Mouse (Mus musculus) midbrain, embryonic 12.5 days (tissue): ENCODE data around the gene Stard8. TPM values are rescaled to one million over a fixed set of nuclear protein-coding genes. Genes with fewer than 3 reads are reported as not detected.

ENCODE experiments used
- ATAC-seq: fragments of 200-750 bp; cut with Nextera tagmentation; 2 replicates; pipeline ENCODE4 v1.8.0; 2017; ENCODE audit warnings: low read depth, moderate TSS enrichment, moderate library complexity; ENCODE audit not compliant: low FRiP score
- H3K27ac ChIP-seq: fragments of 300-500 bp; sonication (generic); replicated peaks from 2 replicates; pipeline ENCODE4 v1.5.1; 2016; ENCODE audit warnings: mild to moderate bottlenecking
- H3K27me3 ChIP-seq: fragments of 300-500 bp; sonication (generic); 2 replicates; pipeline ENCODE4 v1.6.1; 2016; ENCODE audit warnings: mild to moderate bottlenecking
- H3K36me3 ChIP-seq: fragments of 300-500 bp; sonication (generic); 2 replicates; pipeline ENCODE4 v1.6.1; 2016
- H3K4me1 ChIP-seq: fragments of 300-500 bp; sonication (generic); 2 replicates; pipeline ENCODE4 v1.6.1; 2016
- H3K4me2 ChIP-seq: fragments of 300-500 bp; sonication (generic); replicated peaks from 2 replicates; pipeline ENCODE4 v1.6.1; 2016; ENCODE audit warnings: mild to moderate bottlenecking, moderate library complexity
- H3K4me3 ChIP-seq: fragments of 300-500 bp; sonication (generic); 2 replicates; pipeline ENCODE4 v1.5.1; 2016; ENCODE audit warnings: mild to moderate bottlenecking
- H3K9ac ChIP-seq: fragments of 300-500 bp; sonication (generic); replicated peaks from 2 replicates; pipeline ENCODE4 v1.6.1; 2016; ENCODE audit warnings: mild to moderate bottlenecking, moderate library complexity
- H3K9me3 ChIP-seq: fragments of 300-500 bp; sonication (generic); 2 replicates; pipeline ENCODE4 v1.6.1; 2016; ENCODE audit warnings: mild to moderate bottlenecking
- WGBS: fragments of 180-500 bp; shearing (Covaris S2); methylation state at CpG from one replicate; pipeline ENCODE4 v1.1.7; 2016; 5-methylcytosine and 5-hydroxymethylcytosine counted together
- polyA plus RNA-seq: library from polyadenylated mRNA; unstranded; fragments of >200 nt; fragmentation: Nextera tagmentation; extraction: Ambion mirVana; gene quantifications from 2 replicates; pipeline ENCODE4 v1.2.1, GENCODE M21; 2016

The Stard8 gene
- polyA plus RNA-seq, 1 experiment from 2014 or later: 12.7 TPM

DNA sequence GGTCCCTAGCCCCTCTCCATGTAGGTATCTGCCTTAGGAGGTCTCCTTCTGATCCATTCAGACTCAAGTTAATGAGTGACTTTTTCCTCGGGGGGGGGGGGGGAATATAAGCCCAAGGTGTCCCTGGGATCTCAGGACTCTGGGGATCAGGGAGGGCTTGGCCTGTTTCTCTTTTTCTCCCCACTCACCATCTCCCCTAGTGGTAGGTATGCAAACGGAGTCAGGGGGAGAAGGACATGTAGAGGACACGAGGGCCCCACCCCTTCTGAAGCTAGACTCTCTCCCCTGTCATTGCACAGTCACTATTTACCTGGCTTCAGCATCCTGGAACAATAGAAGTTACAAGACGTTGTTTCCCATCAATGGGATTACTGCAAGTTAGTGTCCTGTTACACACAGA is 45.1 kb downstream of the Stard8 start:
- no peak overlapping the region for H3K4me2 ChIP-seq
- no peak for ATAC-seq
- 30% methylated on average over 4 of the region's 4 CpGs for WGBS
- H3K4me3 ChIP-seq: no peak overlapping the region
- no peak overlapping the region for H3K9ac ChIP-seq
- peaks cover 89% of the 10 kb centered on the region for H3K27me3 ChIP-seq
- no peaks in the 10 kb centered on the region for H3K9me3 ChIP-seq
- H3K4me1 ChIP-seq: no peaks in the 10 kb centered on the region
- no peaks in the 10 kb centered on the region for H3K36me3 ChIP-seq
- no peak overlapping the region for H3K27ac ChIP-seq

DNA sequence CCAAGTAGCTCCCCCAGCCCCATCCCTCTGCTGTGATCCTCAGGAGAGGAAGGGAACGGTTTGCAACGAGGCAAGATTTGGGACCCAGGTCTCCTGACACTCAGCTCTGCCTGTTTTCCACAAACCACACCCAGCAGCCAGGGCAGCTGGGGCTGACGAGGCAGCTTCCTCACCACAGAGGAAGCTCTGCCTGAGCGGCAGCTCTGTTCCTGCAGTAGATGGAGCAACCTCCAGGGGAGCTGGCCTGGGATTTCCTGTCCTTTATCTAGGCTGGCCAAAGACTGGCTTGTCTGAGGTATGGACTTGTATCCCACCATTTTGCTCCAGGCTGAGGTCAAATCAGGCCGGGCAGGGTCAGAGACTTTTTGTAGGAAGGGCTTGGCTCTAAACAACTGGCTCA is 46.2 kb downstream of the Stard8 start:
- Histone ChIP-seq H3K9ac (no peak overlapping the region), H3K27ac (no peak overlapping the region), H3K9me3 (no peaks in the 10 kb centered on the region), H3K27me3 (peaks cover 78% of the 10 kb centered on the region), H3K36me3 (no peaks in the 10 kb centered on the region), H3K4me2 (no peak overlapping the region), H3K4me1 (no peaks in the 10 kb centered on the region), H3K4me3 (no peak overlapping the region)
- no peak for ATAC-seq
- WGBS: 73% methylated on average over 5 of the region's 5 CpGs

DNA sequence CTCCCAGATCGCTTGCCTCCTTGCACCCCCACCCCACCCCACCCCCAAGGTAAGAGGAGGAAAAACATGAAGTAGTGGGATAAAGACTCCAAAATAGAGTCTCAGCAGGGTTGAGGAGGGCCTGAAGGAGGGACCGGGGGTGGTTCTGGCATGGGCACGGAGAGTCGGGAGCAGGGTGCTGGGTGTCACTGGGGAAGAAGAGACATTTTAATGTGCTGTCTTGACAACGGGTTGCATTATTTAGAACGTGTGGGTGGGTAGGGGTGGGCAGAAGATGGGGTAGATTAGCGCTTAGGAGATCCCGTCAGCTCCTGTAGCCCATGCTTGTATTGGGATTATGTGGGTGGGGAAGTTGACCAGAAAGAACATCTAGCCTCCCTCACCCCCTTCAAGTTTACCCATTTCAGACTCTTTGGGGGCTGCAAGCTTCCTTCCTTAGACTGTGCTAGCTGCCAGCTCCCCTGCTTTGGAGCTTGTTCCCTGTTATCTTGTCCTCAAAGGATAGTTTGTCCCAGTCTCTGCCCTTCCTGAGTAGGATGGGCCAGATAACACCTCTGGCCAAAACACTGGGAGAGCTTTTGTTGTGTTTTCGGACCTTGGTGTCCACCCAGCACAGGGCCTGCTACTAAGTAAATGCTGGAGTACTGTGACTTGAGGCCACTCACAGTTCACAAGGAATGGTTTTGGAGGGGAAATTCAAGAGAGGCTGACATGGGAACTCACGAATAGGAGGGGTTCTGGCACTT is 47.9 kb downstream of the Stard8 start:
- no peak overlapping the region for H3K9ac ChIP-seq
- H3K9me3 ChIP-seq: no peaks in the 10 kb centered on the region
- H3K36me3 ChIP-seq: no peaks in the 10 kb centered on the region
- no peak overlapping the region for H3K4me3 ChIP-seq
- ATAC-seq: no peak
- H3K4me1 ChIP-seq: no peaks in the 10 kb centered on the region
- no peak overlapping the region for H3K4me2 ChIP-seq
- no peak overlapping the region for H3K27ac ChIP-seq
- 87% methylated on average over 10 of the region's 10 CpGs for WGBS
- H3K27me3 ChIP-seq: peaks cover 70% of the 10 kb centered on the region

GRCm38 (mm10) chrX:99052255-99052654 is 49.2 kb downstream of the Stard8 start:
- H3K27me3 ChIP-seq: peaks cover 58% of the 10 kb centered on the region

GRCm38 (mm10) chrX:99054512-99054911 is 51.5 kb downstream of the Stard8 start:
- Histone ChIP-seq H3K9ac (no peak overlapping the region), H3K27me3 (peaks cover 47% of the 10 kb centered on the region), H3K9me3 (no peaks in the 10 kb centered on the region), H3K4me3 (no peak overlapping the region), H3K27ac (no peak overlapping the region), H3K4me2 (no peak overlapping the region), H3K36me3 (no peaks in the 10 kb centered on the region), H3K4me1 (no peaks in the 10 kb centered on the region)
- no peak for ATAC-seq
- WGBS: 84% methylated on average over 7 of the region's 7 CpGs

More at GRCm38 (mm10) chrX:99052255-99052654, 49.2 kb downstream of the Stard8 start:
- Histone ChIP-seq H3K4me1 (no peaks in the 10 kb centered on the region), H3K9me3 (no peaks in the 10 kb centered on the region), H3K27ac (no peak overlapping the region), H3K4me2 (no peak overlapping the region), H3K4me3 (no peak overlapping the region), H3K9ac (no peak overlapping the region), H3K36me3 (no peaks in the 10 kb centered on the region)
- WGBS: 85% methylated on average over 7 of the region's 7 CpGs
- no peak for ATAC-seq

GRCm38 (mm10) chrX:99057772-99058440 is 54.9 kb downstream of the Stard8 start:
- WGBS: 69% methylated on average over 6 of the region's 6 CpGs
- H3K27me3 ChIP-seq: peaks cover 26% of the 10 kb centered on the region

GRCm38 (mm10) chrX:99059119-99059518 is 56.1 kb downstream of the Stard8 start:
- no peaks in the 10 kb centered on the region for H3K9me3 ChIP-seq
- H3K4me1 ChIP-seq: no peaks in the 10 kb centered on the region
- no peak overlapping the region for H3K9ac ChIP-seq
- no peak for ATAC-seq
- H3K4me3 ChIP-seq: no peak overlapping the region
- no peaks in the 10 kb centered on the region for H3K36me3 ChIP-seq
- no peak overlapping the region for H3K4me2 ChIP-seq
- no peak overlapping the region for H3K27ac ChIP-seq
- WGBS: 46% methylated on average over 4 of the region's 4 CpGs
- peaks cover 33% of the 10 kb centered on the region for H3K27me3 ChIP-seq

More at GRCm38 (mm10) chrX:99057772-99058440, 54.9 kb downstream of the Stard8 start:
- Histone ChIP-seq H3K9me3 (no peaks in the 10 kb centered on the region), H3K4me3 (no peak overlapping the region), H3K4me1 (no peaks in the 10 kb centered on the region), H3K27ac (no peak overlapping the region), H3K36me3 (no peaks in the 10 kb centered on the region), H3K4me2 (no peak overlapping the region), H3K9ac (no peak overlapping the region)
- ATAC-seq: no peak

DNA sequence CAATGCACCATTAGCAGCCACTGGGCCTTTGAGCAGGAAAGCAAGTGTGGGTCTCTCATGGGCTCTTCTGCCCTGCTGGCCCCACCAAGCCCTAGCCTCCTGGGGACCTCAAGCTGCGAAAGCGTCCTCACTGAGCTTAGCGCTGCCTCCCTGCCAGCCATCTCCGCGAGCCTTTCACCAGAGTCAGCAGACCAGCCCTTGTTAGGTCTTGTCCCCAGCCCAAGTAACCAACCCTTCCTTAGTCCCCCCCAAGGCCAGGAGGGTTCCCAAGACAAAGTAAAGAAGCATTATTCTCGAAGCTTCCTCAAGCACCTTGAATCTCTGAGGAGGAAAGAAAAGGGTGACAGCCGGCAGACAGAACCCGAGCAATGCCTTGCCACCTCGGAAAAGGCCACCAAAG is 62.5 kb downstream of the Stard8 start:
- Histone ChIP-seq H3K9me3 (no peaks in the 10 kb centered on the region), H3K36me3 (no peaks in the 10 kb centered on the region), H3K4me1 (no peaks in the 10 kb centered on the region), H3K4me2 (no peak overlapping the region), H3K9ac (no peak overlapping the region), H3K27me3 (peaks cover 38% of the 10 kb centered on the region), H3K27ac (no peak overlapping the region), H3K4me3 (no peak overlapping the region)
- 89% methylated on average over 9 of the region's 9 CpGs for WGBS
- ATAC-seq: no peak

DNA sequence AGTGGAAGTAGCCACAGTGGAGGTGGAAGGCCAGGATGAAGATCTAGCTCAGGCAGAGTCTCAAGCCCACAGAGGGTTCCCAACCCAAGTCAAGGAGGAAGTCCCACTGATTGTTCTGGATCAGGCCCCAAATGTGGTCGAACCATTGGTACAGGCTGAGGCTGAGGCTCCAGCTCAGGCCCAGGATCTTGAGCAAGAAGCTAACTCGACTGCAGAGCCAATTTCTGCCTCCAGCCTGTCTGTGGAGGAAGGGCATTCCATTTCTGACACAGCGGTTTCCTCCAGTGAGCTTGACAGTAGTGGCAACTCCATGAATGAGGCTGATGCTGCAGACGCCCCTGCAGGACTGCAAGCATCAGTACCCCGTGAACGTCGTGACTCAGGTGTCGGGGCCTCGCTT is 63.5 kb downstream of the Stard8 start:
- no peaks in the 10 kb centered on the region for H3K4me1 ChIP-seq
- no peak overlapping the region for H3K9ac ChIP-seq
- no peak overlapping the region for H3K4me3 ChIP-seq
- H3K36me3 ChIP-seq: no peaks in the 10 kb centered on the region
- peaks cover 38% of the 10 kb centered on the region for H3K27me3 ChIP-seq
- H3K4me2 ChIP-seq: no peak overlapping the region
- H3K27ac ChIP-seq: no peak overlapping the region
- no peak for ATAC-seq
- no peaks in the 10 kb centered on the region for H3K9me3 ChIP-seq
- WGBS: 91% methylated on average over 9 of the region's 9 CpGs

- H3K36me3 ChIP-seq: no peaks in the 10 kb centered on the region
- H3K9me3 ChIP-seq: no peaks in the 10 kb centered on the region
- no peak overlapping the region for H3K4me3 ChIP-seq
- 77% methylated on average over 7 of the region's 7 CpGs for WGBS
- peaks cover 38% of the 10 kb centered on the region for H3K27me3 ChIP-seq
- no peak overlapping the region for H3K27ac ChIP-seq
- H3K4me1 ChIP-seq: no peaks in the 10 kb centered on the region
- no peak overlapping the region for H3K4me2 ChIP-seq
- no peak overlapping the region for H3K9ac ChIP-seq
- no peak for ATAC-seq
Measured at GRCm38 (mm10) chrX:99067232-99067631, 64.2 kb downstream of the Stard8 start.

DNA sequence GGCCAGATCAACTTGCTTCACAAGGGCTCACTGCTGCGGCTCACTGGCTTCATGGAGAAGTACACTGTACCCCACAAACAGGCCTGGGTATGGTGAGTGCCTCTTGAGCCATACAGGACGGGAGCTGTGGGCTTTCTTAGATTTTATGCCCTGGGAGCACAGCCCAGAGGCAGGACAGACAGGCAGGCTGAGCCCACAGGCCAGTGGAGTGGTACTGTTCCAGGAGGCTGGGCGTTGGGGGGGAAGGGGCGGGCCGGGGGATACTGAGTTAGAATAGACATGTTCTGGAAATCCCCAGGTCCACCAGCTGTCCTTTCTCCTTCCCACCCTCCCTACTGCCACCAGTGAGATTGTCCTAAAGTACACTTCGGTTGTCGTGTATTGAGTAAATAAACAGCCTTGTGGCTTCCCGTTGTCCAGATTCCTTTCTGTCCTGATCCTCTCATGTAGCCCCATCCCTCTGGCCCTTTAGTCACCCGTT is 64.7 kb downstream of the Stard8 start:
- H3K4me3 ChIP-seq: no peak overlapping the region
- H3K36me3 ChIP-seq: no peaks in the 10 kb centered on the region
- no peak overlapping the region for H3K9ac ChIP-seq
- no peak for ATAC-seq
- H3K27ac ChIP-seq: no peak overlapping the region
- H3K9me3 ChIP-seq: no peaks in the 10 kb centered on the region
- 86% methylated on average over 9 of the region's 9 CpGs for WGBS
- no peak overlapping the region for H3K4me2 ChIP-seq
- peaks cover 38% of the 10 kb centered on the region for H3K27me3 ChIP-seq
- no peaks in the 10 kb centered on the region for H3K4me1 ChIP-seq

DNA sequence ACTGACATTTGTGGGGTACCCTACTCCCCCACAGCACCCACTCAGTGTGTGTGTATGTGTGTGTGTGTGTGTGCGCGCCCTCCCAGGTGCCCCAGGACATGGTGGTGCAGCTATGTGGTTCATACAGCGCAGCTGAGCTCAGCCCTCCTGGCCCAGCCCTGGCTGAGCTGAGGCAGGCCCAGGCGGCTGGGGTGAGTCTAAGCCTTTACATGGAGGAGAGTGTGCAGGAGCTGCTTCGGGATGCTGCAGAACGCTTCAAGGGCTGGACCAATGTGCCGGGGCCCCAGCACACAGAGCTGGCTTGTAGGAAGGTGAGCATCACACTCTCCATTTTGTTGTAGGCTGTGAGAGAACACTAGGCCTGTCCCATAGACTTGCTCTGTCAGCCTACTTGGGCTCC is 68.1 kb downstream of the Stard8 start:
- ATAC-seq: no peak
- WGBS: 93% methylated on average over 7 of the region's 7 CpGs
- H3K4me3 ChIP-seq: no peak overlapping the region
- no peak overlapping the region for H3K4me2 ChIP-seq
- H3K9ac ChIP-seq: no peak overlapping the region
- H3K9me3 ChIP-seq: no peaks in the 10 kb centered on the region
- no peaks in the 10 kb centered on the region for H3K4me1 ChIP-seq
- H3K36me3 ChIP-seq: no peaks in the 10 kb centered on the region
- H3K27ac ChIP-seq: no peak overlapping the region
- H3K27me3 ChIP-seq: peaks cover 25% of the 10 kb centered on the region; the same call in 1 of the 2 replicates
